Mouse (Mus musculus) stomach, embryonic 16.5 days (tissue): Measurements from ENCODE around the gene Ecm2. TPM values are rescaled to one million over a fixed set of nuclear protein-coding genes. Genes with fewer than 3 reads are reported as not detected.

Experiments
- ATAC-seq: fragments of 200-750 bp; cut with Nextera tagmentation; 2 replicates; pipeline ENCODE4 v1.8.0; 2017; ENCODE audit warnings: moderate number of reproducible peaks, moderate TSS enrichment; ENCODE audit not compliant: insufficient read depth, low FRiP score
- H3K27ac ChIP-seq: fragments of 300-500 bp; sonication (generic); 2 replicates; pipeline ENCODE4 v1.5.1; 2014; ENCODE audit warnings: low read length
- H3K27me3 ChIP-seq: fragments of 300-500 bp; sonication (generic); 2 replicates; pipeline ENCODE4 v1.6.1; 2014; ENCODE audit warnings: low read length, control low read depth, mixed read lengths; ENCODE audit not compliant: control insufficient read depth, insufficient read depth
- H3K36me3 ChIP-seq: fragments of 300-500 bp; sonication (generic); 2 replicates; pipeline ENCODE4 v1.6.1; 2014; ENCODE audit warnings: low read length; ENCODE audit not compliant: control insufficient read depth, insufficient read depth
- H3K4me1 ChIP-seq: fragments of 300-500 bp; sonication (generic); 2 replicates; pipeline ENCODE4 v1.6.1; 2014; ENCODE audit warnings: low read length, control low read depth, mixed read lengths; ENCODE audit not compliant: control insufficient read depth, insufficient read depth
- H3K4me2 ChIP-seq: fragments of 300-500 bp; sonication (generic); 2 replicates; pipeline ENCODE4 v1.6.1; 2014; ENCODE audit warnings: low read depth, low read length, mixed read lengths
- H3K4me3 ChIP-seq: fragments of 300-500 bp; sonication (generic); replicated peaks from 2 replicates; pipeline ENCODE4 v1.5.1; 2014; ENCODE audit warnings: mild to moderate bottlenecking, low read length
- H3K9ac ChIP-seq: fragments of 300-500 bp; sonication (generic); 2 replicates; pipeline ENCODE4 v1.6.1; 2014; ENCODE audit warnings: low read length
- H3K9me3 ChIP-seq: fragments of 300-500 bp; sonication (generic); replicated peaks from 2 replicates; pipeline ENCODE4 v1.6.1; 2016; ENCODE audit warnings: low read length, control low read depth; ENCODE audit not compliant: control insufficient read depth
- WGBS: fragments of 180-500 bp; shearing (Covaris S2); extraction: QIAGEN DNeasy Blood & Tissue Kit; methylation state at CpG from one replicate; pipeline ENCODE4 v1.1.7; 2014; 5-methylcytosine and 5-hydroxymethylcytosine counted together
- polyA plus RNA-seq: library from polyadenylated mRNA; unstranded; fragments of >200 nt; fragmentation: Nextera tagmentation; extraction: Ambion mirVana; gene quantifications from 2 replicates; pipeline ENCODE4 v1.2.1, GENCODE M21; 2015

Ecm2 gene
- polyA plus RNA-seq, 1 experiment from 2014 or later: 1.4 TPM

GRCm38 (mm10) chr13:49538693-49539092, 34.1 kb downstream of the Ecm2 start:
- H3K36me3 ChIP-seq: no peaks in the 10 kb centered on the region
- no peak overlapping the region for H3K9ac ChIP-seq
- H3K27me3 ChIP-seq: no peaks in the 10 kb centered on the region
- H3K9me3 ChIP-seq: no peaks in the 10 kb centered on the region
- peak overlapping the region; percentile 57 for H3K27ac ChIP-seq
- no peak overlapping the region for H3K4me3 ChIP-seq
- peaks cover 2% of the 10 kb centered on the region; the same call in 1 of the 2 replicates for H3K4me1 ChIP-seq
- no peak for ATAC-seq
- H3K4me2 ChIP-seq: no peak overlapping the region
- WGBS: 59% methylated on average over 1 of the region's 1 CpGs

- Histone ChIP-seq H3K4me3 (peak within 1 kb of the TSS; percentile 25), H3K36me3 (no peaks in the 10 kb centered on the region), H3K4me2 (peak within 1 kb of the TSS; percentile 35; the same call in 1 of the 2 replicates), H3K4me1 (peaks cover 5% of the 10 kb centered on the region; the same call in 1 of the 2 replicates), H3K27ac (peak within 1 kb of the TSS; percentile 72), H3K27me3 (no peaks in the 10 kb centered on the region), H3K9ac (no peak within 1 kb of the TSS), H3K9me3 (no peaks in the 10 kb centered on the region)
- 37% methylated on average over 3 of the region's 3 CpGs for WGBS
- ATAC-seq: peak; percentile 76; the same call in 1 of the 2 replicates
Observed at GRCm38 (mm10) chr13:49544279-49544678, 39.7 kb downstream of the Ecm2 start, which contains the start of gene Aspn. Aspn (plus strand) TSS chr13:49544443.

GRCm38 (mm10) chr13:49545646-49546045, 41.0 kb downstream of the Ecm2 start:
- Histone ChIP-seq H3K4me1 (peaks cover 5% of the 10 kb centered on the region; the same call in 1 of the 2 replicates), H3K27ac (peak overlapping the region; percentile 72), H3K27me3 (no peaks in the 10 kb centered on the region), H3K4me3 (peak overlapping the region; percentile 25), H3K4me2 (peak overlapping the region; percentile 35), H3K9ac (no peak overlapping the region), H3K36me3 (no peaks in the 10 kb centered on the region), H3K9me3 (no peaks in the 10 kb centered on the region)
- 25% methylated on average over 3 of the region's 3 CpGs for WGBS
- peak; percentile 88 for ATAC-seq

- 44% methylated on average over 1 of the region's 1 CpGs for WGBS
- H3K4me2 ChIP-seq: peak overlapping the region; percentile 35
Observed at GRCm38 (mm10) chr13:49546517-49546916, 41.9 kb downstream of the Ecm2 start.

GRCm38 (mm10) chr13:49547563-49548150, 43.0 kb downstream of the Ecm2 start:
- Histone ChIP-seq H3K36me3 (no peaks in the 10 kb centered on the region), H3K4me3 (no peak overlapping the region), H3K27ac (peak overlapping the region; percentile 72), H3K4me2 (peak overlapping the region; percentile 31; the same call in 1 of the 2 replicates), H3K4me1 (peaks cover 5% of the 10 kb centered on the region; the same call in 1 of the 2 replicates), H3K9me3 (no peaks in the 10 kb centered on the region), H3K9ac (no peak overlapping the region), H3K27me3 (no peaks in the 10 kb centered on the region)
- WGBS: 61% methylated on average over 1 of the region's 1 CpGs
- ATAC-seq: no peak

More at GRCm38 (mm10) chr13:49546517-49546916, 41.9 kb downstream of the Ecm2 start:
- Histone ChIP-seq H3K27ac (peak overlapping the region; percentile 72), H3K36me3 (no peaks in the 10 kb centered on the region), H3K4me1 (peaks cover 5% of the 10 kb centered on the region; the same call in 1 of the 2 replicates), H3K27me3 (no peaks in the 10 kb centered on the region), H3K9ac (no peak overlapping the region), H3K4me3 (peak overlapping the region; percentile 16; the same call in 1 of the 2 replicates), H3K9me3 (no peaks in the 10 kb centered on the region)
- ATAC-seq: no peak

GRCm38 (mm10) chr13:49549616-49550015, 45.0 kb downstream of the Ecm2 start:
- Histone ChIP-seq H3K27ac (no peak overlapping the region), H3K4me2 (no peak overlapping the region), H3K36me3 (no peaks in the 10 kb centered on the region), H3K9me3 (no peaks in the 10 kb centered on the region), H3K4me1 (no peaks in the 10 kb centered on the region; the same call in 1 of the 2 replicates), H3K27me3 (no peaks in the 10 kb centered on the region), H3K9ac (no peak overlapping the region), H3K4me3 (no peak overlapping the region)
- no peak for ATAC-seq
- 80% methylated on average over 3 of the region's 3 CpGs for WGBS

- 82% methylated on average over 5 of the region's 5 CpGs for WGBS
- ATAC-seq: no peak
- no peak overlapping the region for H3K4me3 ChIP-seq
- no peaks in the 10 kb centered on the region for H3K4me1 ChIP-seq
- no peaks in the 10 kb centered on the region for H3K36me3 ChIP-seq
- H3K9me3 ChIP-seq: no peaks in the 10 kb centered on the region
- no peaks in the 10 kb centered on the region for H3K27me3 ChIP-seq
- no peak overlapping the region for H3K9ac ChIP-seq
- no peak overlapping the region for H3K4me2 ChIP-seq
- no peak overlapping the region for H3K27ac ChIP-seq
Observed at GRCm38 (mm10) chr13:49554519-49554918, 49.9 kb downstream of the Ecm2 start.

- H3K36me3 ChIP-seq: no peaks in the 10 kb centered on the region
- H3K27ac ChIP-seq: no peak overlapping the region
- H3K4me2 ChIP-seq: no peak overlapping the region
- H3K4me1 ChIP-seq: no peaks in the 10 kb centered on the region
- ATAC-seq: no peak
- H3K27me3 ChIP-seq: no peaks in the 10 kb centered on the region
- no peak overlapping the region for H3K4me3 ChIP-seq
- no peak overlapping the region for H3K9ac ChIP-seq
- WGBS: 69% methylated on average over 1 of the region's 1 CpGs
- H3K9me3 ChIP-seq: no peaks in the 10 kb centered on the region
Observed at GRCm38 (mm10) chr13:49556203-49556602, 51.6 kb downstream of the Ecm2 start.

- Histone ChIP-seq H3K9ac (no peak overlapping the region), H3K36me3 (no peaks in the 10 kb centered on the region), H3K4me2 (no peak overlapping the region), H3K9me3 (no peaks in the 10 kb centered on the region), H3K4me3 (no peak overlapping the region), H3K27ac (no peak overlapping the region), H3K4me1 (no peaks in the 10 kb centered on the region), H3K27me3 (no peaks in the 10 kb centered on the region)
- ATAC-seq: no peak
- WGBS: 54% methylated on average over 1 of the region's 1 CpGs
Observed at GRCm38 (mm10) chr13:49556924-49557323, 52.3 kb downstream of the Ecm2 start.
